Mouse (Mus musculus): ENCODE data around the gene Gas6. TPM values are rescaled to one million over a fixed set of nuclear protein-coding genes. Genes with fewer than 3 reads are reported as not detected.

Gene Gas6
- polyA plus RNA-seq, 1 experiment from 2014 or later = 12.4 TPM

DNA sequence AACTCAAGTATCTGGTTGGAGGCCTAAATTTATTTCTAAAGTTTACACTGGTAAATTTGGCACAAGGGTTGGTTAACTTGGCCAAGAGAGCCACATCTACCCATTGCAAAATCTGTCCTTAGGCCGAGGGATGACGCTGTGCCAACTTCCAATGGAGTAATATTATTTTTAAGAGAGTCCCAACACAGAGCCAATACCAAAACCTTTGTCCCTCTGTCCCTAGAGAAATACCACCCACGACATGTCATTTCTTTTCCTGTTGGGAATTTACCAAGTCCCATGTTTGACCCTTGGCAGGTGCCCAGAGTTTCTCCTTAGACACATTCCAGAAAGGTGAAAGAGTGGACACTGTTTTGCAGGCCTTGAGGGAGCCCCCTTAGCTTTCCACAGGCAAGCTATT is 12.7 kb downstream of the Gas6 start:
- no peaks in the 10 kb centered on the region for H3K36me3 ChIP-seq (ENCODE audit: control insufficient read depth, insufficient read depth, low read length)
- no peak overlapping the region for H3K27ac ChIP-seq (ENCODE audit: low read depth, low read length)
- no peak for ATAC-seq (replicated peaks; ENCODE audit: insufficient number of reproducible peaks, low FRiP score, low TSS enrichment)
- H3K4me2 ChIP-seq = no peak overlapping the region
- 85% methylated on average over 3 of the region's 3 CpGs for WGBS (ENCODE audit: insufficient replicate concordance)
- no peaks in the 10 kb centered on the region; the same call in 1 of the 2 replicates for H3K4me1 ChIP-seq (ENCODE audit: control insufficient read depth, insufficient read depth, low read length)
- H3K9ac ChIP-seq (ENCODE audit: low read depth, low read length) = no peak overlapping the region
- no peak overlapping the region for H3K4me3 ChIP-seq (ENCODE audit: low read depth, low read length)
- no peaks in the 10 kb centered on the region for H3K9me3 ChIP-seq (replicated peaks; ENCODE audit: control insufficient read depth, low read length)
- no peaks in the 10 kb centered on the region for H3K27me3 ChIP-seq (ENCODE audit: control insufficient read depth, insufficient read depth, low read length)

GRCm38 (mm10) chr8:13481089-13481554 is 13.2 kb downstream of the Gas6 start:
- ATAC-seq (replicated peaks; ENCODE audit: insufficient number of reproducible peaks, low FRiP score, low TSS enrichment) = no peak
- no peaks in the 10 kb centered on the region for H3K4me1 ChIP-seq (ENCODE audit: control insufficient read depth, insufficient read depth, low read length)
- no peaks in the 10 kb centered on the region for H3K27me3 ChIP-seq (ENCODE audit: control insufficient read depth, insufficient read depth, low read length)
- H3K4me3 ChIP-seq (ENCODE audit: low read depth, low read length) = no peak overlapping the region
- no peak overlapping the region for H3K27ac ChIP-seq (ENCODE audit: low read depth, low read length)
- WGBS (ENCODE audit: insufficient replicate concordance) = 75% methylated on average over 7 of the region's 7 CpGs
- H3K36me3 ChIP-seq (ENCODE audit: control insufficient read depth, insufficient read depth, low read length) = no peaks in the 10 kb centered on the region
- H3K4me2 ChIP-seq = no peak overlapping the region
- H3K9me3 ChIP-seq (replicated peaks; ENCODE audit: control insufficient read depth, low read length) = no peaks in the 10 kb centered on the region
- H3K9ac ChIP-seq (ENCODE audit: low read depth, low read length) = no peak overlapping the region

DNA sequence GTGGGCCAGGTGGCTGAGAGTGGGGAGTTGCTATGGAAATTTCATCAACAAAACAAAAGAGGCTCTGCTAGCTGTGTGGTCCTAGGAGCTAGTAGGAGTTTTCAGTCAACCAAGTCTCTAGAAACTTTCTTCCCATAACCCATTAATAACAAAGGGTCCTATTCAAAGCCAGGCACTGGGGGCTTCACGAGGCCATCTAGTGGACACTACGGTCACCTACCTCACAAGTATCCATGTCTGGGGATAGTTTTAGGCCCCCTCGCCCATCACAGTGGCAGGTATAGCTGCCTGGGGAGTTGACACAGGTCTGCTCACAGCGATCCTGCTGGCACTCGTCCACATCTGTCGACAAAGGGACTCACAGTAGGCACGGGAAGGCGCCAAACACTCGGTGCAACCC is 18.4 kb downstream of the Gas6 start:
- H3K4me1 ChIP-seq (ENCODE audit: control insufficient read depth, insufficient read depth, low read length) = peaks cover 4% of the 10 kb centered on the region; the same call in 1 of the 2 replicates
- 50% methylated on average over 9 of the region's 9 CpGs for WGBS (ENCODE audit: insufficient replicate concordance)
- H3K9me3 ChIP-seq (replicated peaks; ENCODE audit: control insufficient read depth, low read length) = no peaks in the 10 kb centered on the region
- no peak for ATAC-seq (replicated peaks; ENCODE audit: insufficient number of reproducible peaks, low FRiP score, low TSS enrichment)
- H3K27me3 ChIP-seq (ENCODE audit: control insufficient read depth, insufficient read depth, low read length) = no peaks in the 10 kb centered on the region
- H3K4me2 ChIP-seq = no peak overlapping the region
- no peak overlapping the region for H3K9ac ChIP-seq (ENCODE audit: low read depth, low read length)
- H3K27ac ChIP-seq (ENCODE audit: low read depth, low read length) = no peak overlapping the region
- no peak overlapping the region for H3K4me3 ChIP-seq (ENCODE audit: low read depth, low read length)
- H3K36me3 ChIP-seq (ENCODE audit: control insufficient read depth, insufficient read depth, low read length) = no peaks in the 10 kb centered on the region

GRCm38 (mm10) chr8:13472284-13472683 is 22.0 kb downstream of the Gas6 start:
- Histone ChIP-seq H3K27me3 (ENCODE audit: control insufficient read depth, insufficient read depth, low read length) (no peaks in the 10 kb centered on the region), H3K9ac (ENCODE audit: low read depth, low read length) (0 out of 2 replicates have a peak overlapping the region, but pooled peaks have one; percentile 3), H3K9me3 (replicated peaks; ENCODE audit: control insufficient read depth, low read length) (no peaks in the 10 kb centered on the region), H3K4me2 (no peak overlapping the region), H3K36me3 (ENCODE audit: control insufficient read depth, insufficient read depth, low read length) (no peaks in the 10 kb centered on the region), H3K4me1 (ENCODE audit: control insufficient read depth, insufficient read depth, low read length) (peaks cover 4% of the 10 kb centered on the region; the same call in 1 of the 2 replicates), H3K4me3 (ENCODE audit: low read depth, low read length) (no peak overlapping the region), H3K27ac (ENCODE audit: low read depth, low read length) (no peak overlapping the region)
- no peak for ATAC-seq (replicated peaks; ENCODE audit: insufficient number of reproducible peaks, low FRiP score, low TSS enrichment)
- WGBS (ENCODE audit: insufficient replicate concordance) = 59% methylated on average over 7 of the region's 7 CpGs

DNA sequence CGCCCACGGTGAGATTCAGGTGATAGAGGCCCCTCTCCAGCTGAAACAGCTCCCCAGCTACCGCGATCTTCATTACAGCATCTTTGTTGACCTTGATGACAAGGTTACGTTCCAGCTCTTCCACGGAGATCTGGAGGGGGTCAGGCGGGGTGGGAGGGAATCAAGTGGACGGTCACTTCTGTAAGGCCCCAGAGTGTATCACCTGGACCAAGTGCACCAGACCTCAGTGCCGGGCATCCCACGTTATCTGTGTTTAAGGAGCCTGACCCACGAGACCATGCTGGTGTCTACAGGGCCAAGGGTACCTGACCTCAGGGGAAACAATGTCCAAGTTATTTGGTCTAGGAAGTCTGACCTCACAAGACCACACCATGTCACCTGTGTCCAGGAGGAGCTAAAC is 22.8 kb downstream of the Gas6 start:
- H3K9me3 ChIP-seq (replicated peaks; ENCODE audit: control insufficient read depth, low read length) = no peaks in the 10 kb centered on the region
- 81% methylated on average over 11 of the region's 11 CpGs for WGBS (ENCODE audit: insufficient replicate concordance)
- H3K4me2 ChIP-seq = no peak overlapping the region
- no peak overlapping the region for H3K27ac ChIP-seq (ENCODE audit: low read depth, low read length)
- H3K4me3 ChIP-seq (ENCODE audit: low read depth, low read length) = no peak overlapping the region
- no peaks in the 10 kb centered on the region for H3K36me3 ChIP-seq (ENCODE audit: control insufficient read depth, insufficient read depth, low read length)
- H3K27me3 ChIP-seq (ENCODE audit: control insufficient read depth, insufficient read depth, low read length) = no peaks in the 10 kb centered on the region
- H3K4me1 ChIP-seq (ENCODE audit: control insufficient read depth, insufficient read depth, low read length) = peaks cover 4% of the 10 kb centered on the region; the same call in 1 of the 2 replicates
- H3K9ac ChIP-seq (ENCODE audit: low read depth, low read length) = no peak overlapping the region
- ATAC-seq (replicated peaks; ENCODE audit: insufficient number of reproducible peaks, low FRiP score, low TSS enrichment) = no peak

GRCm38 (mm10) chr8:13468737-13469136 is 25.6 kb downstream of the Gas6 start:
- H3K4me2 ChIP-seq = no peak overlapping the region
- whole genome bisulfite sequencing (ENCODE audit: insufficient replicate concordance) = 79% methylated on average over 9 of the region's 9 CpGs
- H3K27me3 ChIP-seq (ENCODE audit: control insufficient read depth, insufficient read depth, low read length) = no peaks in the 10 kb centered on the region
- H3K36me3 ChIP-seq (ENCODE audit: control insufficient read depth, insufficient read depth, low read length) = no peaks in the 10 kb centered on the region
- H3K4me1 ChIP-seq (ENCODE audit: control insufficient read depth, insufficient read depth, low read length) = peaks cover 4% of the 10 kb centered on the region; the same call in 1 of the 2 replicates
- no peaks in the 10 kb centered on the region for H3K9me3 ChIP-seq (replicated peaks; ENCODE audit: control insufficient read depth, low read length)
- ATAC-seq (replicated peaks; ENCODE audit: insufficient number of reproducible peaks, low FRiP score, low TSS enrichment) = no peak
- H3K27ac ChIP-seq (ENCODE audit: low read depth, low read length) = no peak overlapping the region
- no peak overlapping the region for H3K9ac ChIP-seq (ENCODE audit: low read depth, low read length)
- H3K4me3 ChIP-seq (ENCODE audit: low read depth, low read length) = no peak overlapping the region

- Histone ChIP-seq H3K4me3 (ENCODE audit: low read depth, low read length) (no peak overlapping the region), H3K36me3 (ENCODE audit: control insufficient read depth, insufficient read depth, low read length) (no peaks in the 10 kb centered on the region), H3K4me2 (no peak overlapping the region), H3K27ac (ENCODE audit: low read depth, low read length) (no peak overlapping the region), H3K4me1 (ENCODE audit: control insufficient read depth, insufficient read depth, low read length) (no peaks in the 10 kb centered on the region), H3K27me3 (ENCODE audit: control insufficient read depth, insufficient read depth, low read length) (no peaks in the 10 kb centered on the region), H3K9ac (ENCODE audit: low read depth, low read length) (no peak overlapping the region), H3K9me3 (replicated peaks; ENCODE audit: control insufficient read depth, low read length) (no peaks in the 10 kb centered on the region)
- no peak for ATAC-seq (replicated peaks; ENCODE audit: insufficient number of reproducible peaks, low FRiP score, low TSS enrichment)
- WGBS (ENCODE audit: insufficient replicate concordance) = 65% methylated on average over 5 of the region's 5 CpGs
Observed at GRCm38 (mm10) chr8:13466989-13467388, 27.3 kb downstream of the Gas6 start.

DNA sequence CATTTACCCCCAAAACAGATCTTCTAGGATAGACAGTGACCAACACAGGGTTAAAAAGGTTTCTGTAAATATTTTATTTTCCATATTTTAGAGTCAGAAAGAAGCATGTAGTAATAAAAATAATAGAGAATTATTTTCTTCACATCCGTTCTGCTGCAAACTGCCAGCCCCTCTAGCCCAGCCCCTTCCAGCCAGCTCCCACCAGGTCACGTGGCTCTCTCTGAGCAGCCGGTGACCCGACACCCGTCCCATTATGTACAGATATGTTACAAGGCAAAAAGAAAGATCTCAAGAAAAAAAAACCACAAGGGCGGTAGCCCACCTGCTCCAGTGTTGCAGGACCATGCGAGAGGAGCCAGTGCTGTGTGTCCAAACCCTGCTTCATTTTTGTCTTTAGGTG is 29.0 kb downstream of the Gas6 start:
- Histone ChIP-seq H3K4me1 (ENCODE audit: control insufficient read depth, insufficient read depth, low read length) (no peaks in the 10 kb centered on the region), H3K4me3 (ENCODE audit: low read depth, low read length) (no peak overlapping the region), H3K36me3 (ENCODE audit: control insufficient read depth, insufficient read depth, low read length) (no peaks in the 10 kb centered on the region), H3K4me2 (no peak overlapping the region), H3K27ac (ENCODE audit: low read depth, low read length) (no peak overlapping the region), H3K9ac (ENCODE audit: low read depth, low read length) (no peak overlapping the region), H3K27me3 (ENCODE audit: control insufficient read depth, insufficient read depth, low read length) (no peaks in the 10 kb centered on the region), H3K9me3 (replicated peaks; ENCODE audit: control insufficient read depth, low read length) (no peaks in the 10 kb centered on the region)
- no peak for ATAC-seq (replicated peaks; ENCODE audit: insufficient number of reproducible peaks, low FRiP score, low TSS enrichment)
- WGBS (ENCODE audit: insufficient replicate concordance) = 59% methylated on average over 7 of the region's 7 CpGs

DNA sequence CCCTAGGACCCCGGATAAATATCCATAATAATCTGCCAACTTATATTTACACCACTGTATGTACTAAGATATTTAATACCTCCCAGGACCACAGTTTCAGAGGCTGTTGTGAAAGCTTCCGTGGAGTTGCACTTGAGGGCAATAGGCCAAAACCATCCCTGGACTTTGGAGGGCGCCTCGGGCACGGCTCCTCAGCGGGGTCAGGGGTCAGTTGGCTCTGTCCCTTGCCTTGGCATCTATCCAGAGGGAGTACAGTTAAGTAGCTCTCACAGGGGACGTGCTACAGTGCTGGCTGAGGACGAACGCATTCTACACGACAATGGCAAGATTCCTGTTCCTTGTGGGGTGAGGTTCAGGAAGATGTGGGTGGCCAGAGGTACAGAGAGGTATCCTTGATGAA is 31.9 kb downstream of the Gas6 start:
- Histone ChIP-seq H3K4me1 (ENCODE audit: control insufficient read depth, insufficient read depth, low read length) (no peaks in the 10 kb centered on the region), H3K9me3 (replicated peaks; ENCODE audit: control insufficient read depth, low read length) (no peaks in the 10 kb centered on the region)

More for the DNA sequence above, 31.9 kb downstream of the Gas6 start:
- whole genome bisulfite sequencing (ENCODE audit: insufficient replicate concordance) = 66% methylated on average over 10 of the region's 10 CpGs
- H3K27me3 ChIP-seq (ENCODE audit: control insufficient read depth, insufficient read depth, low read length) = no peaks in the 10 kb centered on the region
- no peak overlapping the region for H3K4me2 ChIP-seq
- no peaks in the 10 kb centered on the region for H3K36me3 ChIP-seq (ENCODE audit: control insufficient read depth, insufficient read depth, low read length)
- no peak for ATAC-seq (replicated peaks; ENCODE audit: insufficient number of reproducible peaks, low FRiP score, low TSS enrichment)
- no peak overlapping the region for H3K27ac ChIP-seq (ENCODE audit: low read depth, low read length)
- no peak overlapping the region for H3K4me3 ChIP-seq (ENCODE audit: low read depth, low read length)
- no peak overlapping the region for H3K9ac ChIP-seq (ENCODE audit: low read depth, low read length)
